Mouse (Mus musculus): Measurements from ENCODE around the gene Cnp.

DNA sequence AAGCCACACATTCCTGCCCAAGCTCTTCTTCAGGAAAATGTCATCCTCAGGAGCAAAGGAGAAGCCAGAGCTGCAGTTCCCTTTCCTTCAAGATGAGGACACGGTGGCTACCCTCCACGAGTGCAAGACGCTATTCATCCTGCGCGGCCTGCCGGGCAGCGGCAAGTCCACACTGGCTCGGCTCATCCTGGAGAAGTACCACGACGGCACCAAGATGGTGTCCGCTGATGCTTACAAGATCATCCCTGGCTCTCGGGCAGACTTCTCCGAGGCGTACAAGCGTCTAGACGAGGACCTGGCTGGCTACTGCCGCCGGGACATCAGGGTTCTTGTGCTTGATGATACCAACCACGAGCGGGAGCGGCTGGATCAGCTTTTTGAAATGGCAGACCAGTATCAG is 1.6 kb downstream of the Cnp start:
- TF ChIP-seq CTCF (IDR thresholded peaks at IDR 0.05) (no peak), POLR2A (IDR thresholded peaks at IDR 0.05; ENCODE audit: insufficient read depth, low read depth, low read length) (no peak)
